Mouse (Mus musculus) hindbrain, embryonic 14.5 days (tissue): Measurements from ENCODE around the gene Zfp40. TPM values are rescaled to one million over a fixed set of nuclear protein-coding genes. Genes with fewer than 3 reads are reported as not detected.
"Not testable (repeated sequence)": the region's sequence is repeated elsewhere in the genome, so short reads cannot be mapped to it uniquely, and the experiment has no call there.

Experiments used
- ATAC-seq: fragments of 200-750 bp; cut with Nextera tagmentation; 2 replicates; pipeline ENCODE4 v1.8.0; 2017; ENCODE audit warnings: moderate number of reproducible peaks, mild to moderate bottlenecking, moderate TSS enrichment, moderate library complexity; ENCODE audit not compliant: low FRiP score
- DNase-seq: peaks from one replicate; pipeline ENCODE4 v3.0.0-alpha.2; 2015; ENCODE audit warnings: low spot score
- H3K27ac ChIP-seq: fragments of 300-500 bp; sonication (generic); 2 replicates; pipeline ENCODE4 v1.5.1; 2014; ENCODE audit warnings: mild to moderate bottlenecking, moderate library complexity
- H3K27me3 ChIP-seq: fragments of 300-500 bp; sonication (generic); 2 replicates; pipeline ENCODE4 v1.6.1; 2014; ENCODE audit warnings: mild to moderate bottlenecking, low read length, mixed read lengths; ENCODE audit not compliant: control insufficient read depth, insufficient read depth
- H3K36me3 ChIP-seq: fragments of 300-500 bp; sonication (generic); replicated peaks from 2 replicates; pipeline ENCODE4 v1.6.1; 2014; ENCODE audit not compliant: control insufficient read depth, insufficient read depth
- H3K4me1 ChIP-seq: fragments of 300-500 bp; sonication (generic); replicated peaks from 2 replicates; pipeline ENCODE4 v1.6.1; 2014; ENCODE audit warnings: antibody characterized with exemption, low read length, mixed read lengths; ENCODE audit not compliant: control insufficient read depth, insufficient read depth
- H3K4me2 ChIP-seq: fragments of 300-500 bp; sonication (generic); replicated peaks from 2 replicates; pipeline ENCODE4 v1.6.1; 2014; ENCODE audit warnings: mild to moderate bottlenecking, moderate library complexity
- H3K4me3 ChIP-seq: fragments of 300-500 bp; sonication (generic); replicated peaks from 2 replicates; pipeline ENCODE4 v1.5.1; 2014; ENCODE audit warnings: mild to moderate bottlenecking, low read length
- H3K9ac ChIP-seq: fragments of 300-500 bp; sonication (generic); 2 replicates; pipeline ENCODE4 v1.6.1; 2014
- H3K9me3 ChIP-seq: fragments of 300-500 bp; sonication (generic); 2 replicates; pipeline ENCODE4 v1.6.1; 2016; ENCODE audit warnings: low read length; ENCODE audit not compliant: control insufficient read depth
- WGBS: fragments of 180-500 bp; shearing (Covaris S2); extraction: QIAGEN DNeasy Blood & Tissue Kit; methylation state at CpG from one replicate; pipeline ENCODE4 v1.1.7; 2014; 5-methylcytosine and 5-hydroxymethylcytosine counted together
- polyA plus RNA-seq: library from polyadenylated mRNA; unstranded; fragments of >200 nt; fragmentation: Nextera tagmentation; extraction: Ambion mirVana; gene quantifications from 2 replicates; pipeline ENCODE4 v1.2.1, GENCODE M21; 2014

The Zfp40 gene
- 28.0 and 36.0 TPM in 2 replicates for polyA plus RNA-seq

DNA sequence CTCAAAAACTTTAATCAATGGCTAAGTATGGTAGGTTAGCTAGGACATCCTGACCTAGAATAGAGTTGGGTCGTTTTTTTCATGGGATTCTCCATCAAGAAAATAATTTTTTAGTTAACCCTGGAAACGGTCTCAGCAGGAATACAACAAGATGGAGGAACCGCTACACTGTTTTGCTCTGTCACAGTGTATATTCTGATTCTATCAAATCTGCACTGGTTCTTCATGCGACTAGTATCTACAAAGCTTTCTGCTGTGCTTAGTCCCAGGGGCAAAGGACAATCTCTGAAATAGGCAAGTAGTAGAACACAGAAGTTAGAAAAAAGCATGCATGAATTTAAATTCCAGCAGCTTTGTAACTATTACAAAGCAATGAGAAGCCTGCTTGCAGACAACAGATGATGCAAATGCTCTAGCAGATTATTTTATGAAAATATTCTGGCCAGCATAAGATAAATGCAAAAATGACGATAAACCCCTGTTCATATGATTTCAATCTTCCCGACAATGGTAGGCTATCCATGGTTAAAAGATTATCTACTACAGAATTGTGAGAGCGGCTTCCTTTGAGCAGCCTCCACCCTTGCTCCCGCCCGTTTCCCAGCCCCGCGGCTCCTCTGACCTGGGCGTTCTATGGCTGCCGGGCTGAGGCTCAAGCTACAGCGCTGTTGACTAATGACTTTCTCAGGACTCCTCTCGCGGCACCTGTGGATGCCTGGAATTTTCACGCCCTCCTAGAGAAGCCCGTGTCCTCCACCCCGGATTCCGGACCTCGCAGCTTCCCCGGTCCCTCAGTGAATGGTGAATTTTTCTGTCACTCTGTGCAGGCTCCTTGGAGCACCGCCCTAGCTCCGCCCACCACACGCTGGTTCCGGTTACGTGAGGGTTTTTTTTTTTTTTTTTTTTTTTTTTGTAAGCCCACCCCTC lies at the start of gene Zfp40:
TSS of gene Zfp40 (minus strand) at position 800 of the 927 bp plus-strand sequence.
- 3% methylated on average over 27 of the region's 27 CpGs for WGBS

DNA sequence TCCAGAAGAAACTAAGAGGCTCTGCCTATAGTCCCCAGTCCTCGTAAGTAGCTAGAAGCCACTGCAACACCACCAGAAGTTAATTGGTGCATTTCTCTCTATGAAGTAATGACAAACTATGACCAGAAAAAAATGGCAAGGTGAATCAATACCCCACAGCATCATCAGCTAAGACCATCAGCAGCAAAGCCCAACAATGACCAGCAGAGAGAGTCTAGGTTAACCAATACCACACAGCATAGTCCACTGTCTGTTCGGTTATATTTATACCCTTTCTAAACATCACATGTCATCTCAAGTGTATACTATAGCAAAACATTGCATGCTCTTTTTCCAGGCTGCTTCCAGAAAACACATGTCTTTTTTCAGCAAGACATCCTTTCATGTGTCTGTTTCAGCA lies 25.3 kb upstream of the Zfp40 start:
- no peak for ATAC-seq
- DNase-seq: no peak
- 97% methylated on average over 2 of the region's 2 CpGs for WGBS
- 0 out of 2 replicates have a peak, but pooled peaks cover 3% of the 10 kb centered on the region for H3K9me3 ChIP-seq
- no peaks in the 10 kb centered on the region for H3K36me3 ChIP-seq
- no peak overlapping the region for H3K9ac ChIP-seq
- no peaks in the 10 kb centered on the region for H3K4me1 ChIP-seq
- H3K4me3 ChIP-seq: no peak overlapping the region
- no peak overlapping the region for H3K4me2 ChIP-seq
- H3K27ac ChIP-seq: no peak overlapping the region
- no peaks in the 10 kb centered on the region for H3K27me3 ChIP-seq

More for the DNA sequence above, at the start of gene Zfp40:
- peak within 1 kb of the TSS; percentile 53 for H3K4me3 ChIP-seq
- DNase-seq (peak; percentile 94), ATAC-seq (peak; percentile 100)
- peak within 1 kb of the TSS; percentile 56 for H3K27ac ChIP-seq
- H3K27me3 ChIP-seq: no peaks in the 10 kb centered on the region
- H3K9me3 ChIP-seq: no peaks in the 10 kb centered on the region
- 0 out of 2 replicates have a peak, but pooled peaks cover 12% of the 10 kb centered on the region for H3K4me1 ChIP-seq
- H3K9ac ChIP-seq: peak within 1 kb of the TSS; percentile 69
- H3K36me3 ChIP-seq: peaks cover 5% of the 10 kb centered on the region
- peak within 1 kb of the TSS; percentile 69 for H3K4me2 ChIP-seq

DNA sequence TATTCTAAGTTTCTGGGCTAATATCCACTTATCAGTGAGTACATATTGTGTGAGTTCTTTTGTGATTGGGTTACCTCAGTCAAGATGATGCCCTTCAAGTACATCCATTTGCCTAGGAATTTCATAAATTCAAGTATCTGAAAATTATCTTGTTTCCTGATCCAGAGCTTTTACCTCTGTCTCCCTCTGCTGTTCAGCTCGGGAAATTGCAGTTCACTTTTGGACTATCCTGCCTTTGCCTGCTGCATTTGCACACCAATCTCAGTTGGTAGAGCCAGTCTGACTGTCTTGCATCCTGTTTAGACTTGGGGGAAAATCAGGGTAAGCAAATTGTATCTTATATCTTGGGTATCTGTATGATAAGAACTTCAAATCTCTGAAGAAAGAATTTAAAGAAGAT lies 6.8 kb upstream of the Zfp40 start:
- H3K9ac ChIP-seq, H3K36me3 ChIP-seq, H3K27me3 ChIP-seq, ATAC-seq, H3K9me3 ChIP-seq, H3K4me1 ChIP-seq, H3K27ac ChIP-seq, H3K4me2 ChIP-seq, H3K4me3 ChIP-seq: not testable (repeated sequence)
- 3% methylated on average over 1 of the region's 1 CpGs for WGBS
- peak; percentile 65 for DNase-seq

DNA sequence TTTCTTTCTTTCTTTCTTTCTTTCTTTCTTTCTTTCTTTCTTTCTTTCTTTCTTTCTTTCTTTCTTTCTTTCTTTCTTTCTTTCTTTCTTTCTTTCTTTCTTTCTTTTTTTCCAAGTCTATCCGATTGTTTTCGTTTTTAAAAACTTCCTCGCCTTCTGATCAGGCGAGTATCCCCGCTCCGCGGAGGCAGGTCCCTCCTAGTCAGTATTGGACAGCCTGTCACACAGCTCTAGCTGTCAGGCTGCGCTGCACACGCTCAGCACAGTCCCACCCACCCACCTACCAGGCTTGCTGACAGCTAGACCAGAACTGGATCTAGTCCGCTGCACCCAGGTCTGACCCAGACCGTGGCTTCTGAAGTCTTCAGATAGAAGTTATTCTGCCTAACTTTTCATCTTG lies 389 bp upstream of the Zfp40 start:
- H3K4me2 ChIP-seq: peak overlapping the region; percentile 69
- 0% methylated on average over 11 of the region's 11 CpGs for WGBS
- H3K4me3 ChIP-seq: peak overlapping the region; percentile 53
- DNase-seq: peak; percentile 60
- H3K36me3 ChIP-seq: peaks cover 5% of the 10 kb centered on the region
- no peaks in the 10 kb centered on the region for H3K9me3 ChIP-seq
- no peak overlapping the region; the same call in 1 of the 2 replicates for H3K27ac ChIP-seq
- peak; percentile 91 for ATAC-seq
- no peaks in the 10 kb centered on the region for H3K27me3 ChIP-seq
- H3K9ac ChIP-seq: peak overlapping the region; percentile 56
- H3K4me1 ChIP-seq: 0 out of 2 replicates have a peak, but pooled peaks cover 12% of the 10 kb centered on the region

DNA sequence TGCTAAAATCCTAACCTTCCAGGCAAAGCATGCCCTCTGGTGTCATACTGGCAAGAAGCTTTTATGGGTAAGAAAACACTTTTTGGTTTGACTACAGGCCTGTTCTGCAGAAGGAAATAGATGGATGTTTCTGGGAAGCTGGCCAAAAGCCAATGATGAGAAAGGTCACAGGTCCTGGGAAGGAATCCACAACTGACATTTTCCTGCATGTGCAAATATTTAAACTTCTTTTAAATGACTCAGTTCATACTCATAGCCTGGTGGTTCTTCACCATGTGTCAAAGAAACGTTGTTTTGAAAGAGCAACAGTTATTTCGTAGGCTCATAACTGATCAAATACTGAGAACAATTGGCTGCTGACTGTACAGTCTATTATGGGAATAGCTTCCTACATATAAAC lies 5.4 kb downstream of the Zfp40 start:
- Histone ChIP-seq H3K27ac (no peak overlapping the region), H3K4me2 (no peak overlapping the region), H3K9ac (no peak overlapping the region), H3K9me3 (no peaks in the 10 kb centered on the region), H3K27me3 (no peaks in the 10 kb centered on the region), H3K4me3 (no peak overlapping the region), H3K36me3 (peaks cover 32% of the 10 kb centered on the region), H3K4me1 (0 out of 2 replicates have a peak, but pooled peaks cover 12% of the 10 kb centered on the region)
- ATAC-seq: no peak
- no peak for DNase-seq
- WGBS: 79% methylated on average over 2 of the region's 2 CpGs

Other genes starting within 250 kb of the Zfp40 start
- not detected in 2 replicates for gene Vmn2r-ps130, start 132.1 kb downstream of the Zfp40 start, polyA plus RNA-seq
- gene Vmn2r114, start 119.3 kb upstream of the Zfp40 start, polyA plus RNA-seq: not detected in 2 replicates
- not detected in 2 replicates for gene Vmn2r115, start 150.5 kb upstream of the Zfp40 start, polyA plus RNA-seq
- not detected in 2 replicates for gene Vmn2r116, start 191.4 kb upstream of the Zfp40 start, polyA plus RNA-seq